Mouse (Mus musculus) liver, embryonic 12.5 days (tissue): ENCODE data around the gene Dpf3. TPM values are rescaled to one million over a fixed set of nuclear protein-coding genes. Genes with fewer than 3 reads are reported as not detected.

Experiments used
- ATAC-seq: fragments of 200-750 bp; cut with Nextera tagmentation; 2 replicates; pipeline ENCODE4 v1.8.0; 2017; ENCODE audit warnings: moderate number of reproducible peaks, mild to moderate bottlenecking, moderate library complexity
- H3K27ac ChIP-seq: fragments of 300-500 bp; sonication (generic); 2 replicates; pipeline ENCODE4 v1.5.1; 2016; ENCODE audit warnings: mild to moderate bottlenecking
- H3K27me3 ChIP-seq: fragments of 300-500 bp; sonication (generic); replicated peaks from 2 replicates; pipeline ENCODE4 v1.6.1; 2016; ENCODE audit warnings: mild to moderate bottlenecking, moderate library complexity
- H3K36me3 ChIP-seq: fragments of 300-500 bp; sonication (generic); 2 replicates; pipeline ENCODE4 v1.6.1; 2016; ENCODE audit warnings: mild to moderate bottlenecking, moderate library complexity
- H3K4me1 ChIP-seq: fragments of 300-500 bp; sonication (generic); 2 replicates; pipeline ENCODE4 v1.6.1; 2016
- H3K4me2 ChIP-seq: fragments of 300-500 bp; sonication (generic); 2 replicates; pipeline ENCODE4 v1.6.1; 2016; ENCODE audit warnings: mild to moderate bottlenecking, moderate library complexity
- H3K4me3 ChIP-seq: fragments of 300-500 bp; sonication (generic); 2 replicates; pipeline ENCODE4 v1.5.1; 2016; ENCODE audit warnings: mild to moderate bottlenecking, moderate library complexity
- H3K9ac ChIP-seq: fragments of 300-500 bp; sonication (generic); 2 replicates; pipeline ENCODE4 v1.6.1; 2016; ENCODE audit warnings: mild to moderate bottlenecking, moderate library complexity
- H3K9me3 ChIP-seq: fragments of 300-500 bp; sonication (generic); replicated peaks from 2 replicates; pipeline ENCODE4 v1.6.1; 2016; ENCODE audit warnings: mild to moderate bottlenecking, moderate library complexity
- WGBS: fragments of 180-500 bp; shearing (Covaris S2); methylation state at CpG from one replicate; pipeline ENCODE4 v1.1.7; 2016; ENCODE audit not compliant: insufficient replicate concordance; 5-methylcytosine and 5-hydroxymethylcytosine counted together
- polyA plus RNA-seq: library from polyadenylated mRNA; unstranded; fragments of >200 nt; fragmentation: Nextera tagmentation; extraction: Ambion mirVana; gene quantifications from 2 replicates; pipeline ENCODE4 v1.2.1, GENCODE M21; 2016

Dpf3 gene
- polyA plus RNA-seq, 1 experiment from 2014 or later: 8.2 TPM

GRCm38 (mm10) chr12:83402270-83402669, 85.2 kb downstream of the Dpf3 start:
- WGBS: 65% methylated on average over 5 of the region's 5 CpGs
- Histone ChIP-seq H3K27ac (peak overlapping the region; percentile 38; the same call in 1 of the 2 replicates), H3K4me3 (no peak overlapping the region), H3K4me1 (peaks cover 7% of the 10 kb centered on the region; the same call in 1 of the 2 replicates), H3K27me3 (no peaks in the 10 kb centered on the region), H3K9ac (no peak overlapping the region), H3K36me3 (no peaks in the 10 kb centered on the region), H3K4me2 (no peak overlapping the region), H3K9me3 (no peaks in the 10 kb centered on the region)
- ATAC-seq: no peak

GRCm38 (mm10) chr12:83392011-83392410, 95.5 kb downstream of the Dpf3 start:
- no peak overlapping the region for H3K4me2 ChIP-seq
- H3K9ac ChIP-seq: no peak overlapping the region
- H3K27ac ChIP-seq: no peak overlapping the region
- no peak overlapping the region for H3K4me3 ChIP-seq
- peaks cover 38% of the 10 kb centered on the region for H3K4me1 ChIP-seq
- WGBS: 80% methylated on average over 16 of the region's 16 CpGs
- ATAC-seq: no peak
- no peaks in the 10 kb centered on the region for H3K36me3 ChIP-seq
- H3K27me3 ChIP-seq: no peaks in the 10 kb centered on the region
- H3K9me3 ChIP-seq: no peaks in the 10 kb centered on the region

GRCm38 (mm10) chr12:83387554-83387953, 100.0 kb downstream of the Dpf3 start:
- Histone ChIP-seq H3K9ac (no peak overlapping the region), H3K36me3 (no peaks in the 10 kb centered on the region), H3K4me1 (peaks cover 67% of the 10 kb centered on the region), H3K9me3 (no peaks in the 10 kb centered on the region), H3K4me2 (no peak overlapping the region), H3K4me3 (no peak overlapping the region), H3K27me3 (no peaks in the 10 kb centered on the region), H3K27ac (no peak overlapping the region; the same call in 1 of the 2 replicates)
- ATAC-seq: no peak
- 21% methylated on average over 3 of the region's 3 CpGs for WGBS

GRCm38 (mm10) chr12:83381072-83381471, 106.4 kb downstream of the Dpf3 start:
- WGBS: 88% methylated on average over 7 of the region's 7 CpGs
- H3K9ac ChIP-seq: no peak overlapping the region

GRCm38 (mm10) chr12:83380016-83380415, 107.5 kb downstream of the Dpf3 start:
- H3K27ac ChIP-seq: no peak overlapping the region
- H3K4me1 ChIP-seq: peaks cover 62% of the 10 kb centered on the region
- no peaks in the 10 kb centered on the region for H3K36me3 ChIP-seq
- no peaks in the 10 kb centered on the region for H3K9me3 ChIP-seq
- H3K9ac ChIP-seq: no peak overlapping the region
- H3K4me3 ChIP-seq: no peak overlapping the region
- WGBS: 74% methylated on average over 3 of the region's 3 CpGs
- no peak overlapping the region for H3K4me2 ChIP-seq
- H3K27me3 ChIP-seq: no peaks in the 10 kb centered on the region
- no peak for ATAC-seq

More at GRCm38 (mm10) chr12:83381072-83381471, 106.4 kb downstream of the Dpf3 start:
- H3K4me3 ChIP-seq: no peak overlapping the region
- H3K9me3 ChIP-seq: no peaks in the 10 kb centered on the region
- H3K4me1 ChIP-seq: peaks cover 59% of the 10 kb centered on the region
- no peak for ATAC-seq
- no peaks in the 10 kb centered on the region for H3K27me3 ChIP-seq
- no peak overlapping the region for H3K4me2 ChIP-seq
- H3K36me3 ChIP-seq: no peaks in the 10 kb centered on the region
- no peak overlapping the region for H3K27ac ChIP-seq

- Histone ChIP-seq H3K4me1 (peaks cover 86% of the 10 kb centered on the region), H3K27ac (peak overlapping the region; percentile 92), H3K9me3 (no peaks in the 10 kb centered on the region), H3K27me3 (no peaks in the 10 kb centered on the region), H3K36me3 (no peaks in the 10 kb centered on the region), H3K9ac (peak overlapping the region; percentile 57), H3K4me3 (peak overlapping the region; percentile 12; the same call in 1 of the 2 replicates), H3K4me2 (peak overlapping the region; percentile 57)
- peak; percentile 100 for ATAC-seq
- WGBS: 32% methylated on average over 12 of the region's 12 CpGs
These were observed 112.3 kb downstream of the Dpf3 start for GRCm38 (mm10) chr12:83375015-83375831.

GRCm38 (mm10) chr12:83373081-83373480, 114.4 kb downstream of the Dpf3 start:
- Histone ChIP-seq H3K27me3 (no peaks in the 10 kb centered on the region), H3K36me3 (0 out of 2 replicates have a peak, but pooled peaks cover 3% of the 10 kb centered on the region), H3K4me3 (no peak overlapping the region), H3K9ac (no peak overlapping the region), H3K4me2 (no peak overlapping the region), H3K9me3 (no peaks in the 10 kb centered on the region), H3K4me1 (peaks cover 92% of the 10 kb centered on the region), H3K27ac (0 out of 2 replicates have a peak overlapping the region, but pooled peaks have one; percentile 18)
- 83% methylated on average over 7 of the region's 7 CpGs for WGBS
- no peak for ATAC-seq

- no peaks in the 10 kb centered on the region for H3K9me3 ChIP-seq
- H3K4me1 ChIP-seq: peaks cover 84% of the 10 kb centered on the region
- 0 out of 2 replicates have a peak, but pooled peaks cover 3% of the 10 kb centered on the region for H3K36me3 ChIP-seq
- WGBS: 77% methylated on average over 7 of the region's 7 CpGs
- no peak overlapping the region for H3K4me2 ChIP-seq
- 0 out of 2 replicates have a peak overlapping the region, but pooled peaks have one; percentile 27 for H3K27ac ChIP-seq
- no peak for ATAC-seq
- H3K4me3 ChIP-seq: no peak overlapping the region
- H3K9ac ChIP-seq: no peak overlapping the region
- no peaks in the 10 kb centered on the region for H3K27me3 ChIP-seq
These were observed 115.2 kb downstream of the Dpf3 start for GRCm38 (mm10) chr12:83372290-83372689.

GRCm38 (mm10) chr12:83370221-83370620, 117.3 kb downstream of the Dpf3 start:
- Histone ChIP-seq H3K36me3 (peaks cover 9% of the 10 kb centered on the region), H3K27me3 (no peaks in the 10 kb centered on the region), H3K27ac (peak overlapping the region; percentile 59), H3K4me2 (peak overlapping the region; percentile 20), H3K4me1 (peaks cover 65% of the 10 kb centered on the region), H3K4me3 (no peak overlapping the region), H3K9me3 (no peaks in the 10 kb centered on the region), H3K9ac (no peak overlapping the region)
- ATAC-seq: peak; percentile 86
- WGBS: 68% methylated on average over 11 of the region's 11 CpGs

GRCm38 (mm10) chr12:83369416-83369815, 118.1 kb downstream of the Dpf3 start:
- WGBS: 84% methylated on average over 5 of the region's 5 CpGs
- ATAC-seq: no peak

GRCm38 (mm10) chr12:83367486-83367885, 120.0 kb downstream of the Dpf3 start:
- Histone ChIP-seq H3K4me2 (no peak overlapping the region), H3K27me3 (no peaks in the 10 kb centered on the region), H3K9me3 (no peaks in the 10 kb centered on the region), H3K27ac (no peak overlapping the region), H3K4me1 (peaks cover 41% of the 10 kb centered on the region), H3K9ac (no peak overlapping the region), H3K4me3 (no peak overlapping the region), H3K36me3 (peaks cover 15% of the 10 kb centered on the region)
- no peak for ATAC-seq
- WGBS: 89% methylated on average over 1 of the region's 1 CpGs

More at GRCm38 (mm10) chr12:83369416-83369815, 118.1 kb downstream of the Dpf3 start:
- Histone ChIP-seq H3K36me3 (peaks cover 15% of the 10 kb centered on the region), H3K9me3 (no peaks in the 10 kb centered on the region), H3K4me3 (no peak overlapping the region), H3K9ac (no peak overlapping the region), H3K4me1 (peaks cover 57% of the 10 kb centered on the region), H3K4me2 (no peak overlapping the region), H3K27me3 (no peaks in the 10 kb centered on the region), H3K27ac (0 out of 2 replicates have a peak overlapping the region, but pooled peaks have one; percentile 37)

- no peaks in the 10 kb centered on the region for H3K9me3 ChIP-seq
- H3K4me3 ChIP-seq: no peak overlapping the region
- H3K27ac ChIP-seq: no peak overlapping the region
- ATAC-seq: no peak
- H3K4me1 ChIP-seq: peaks cover 15% of the 10 kb centered on the region
- WGBS: 61% methylated on average over 3 of the region's 3 CpGs
- no peak overlapping the region for H3K4me2 ChIP-seq
- H3K36me3 ChIP-seq: peaks cover 14% of the 10 kb centered on the region
- H3K9ac ChIP-seq: no peak overlapping the region
- no peaks in the 10 kb centered on the region for H3K27me3 ChIP-seq
These were observed 122.7 kb downstream of the Dpf3 start for GRCm38 (mm10) chr12:83364771-83365170.
